Mouse (Mus musculus) megakaryocyte, embryonic 14.5 days (primary cell): ENCODE measurements around the gene Gm20388. TPM values are rescaled to one million over a fixed set of nuclear protein-coding genes. Genes with fewer than 3 reads are reported as not detected.

Source experiments
- H3K27me3 ChIP-seq: replicated peaks from 2 replicates; pipeline ENCODE3; 2012; ENCODE audit warnings: inconsistent platforms
- H3K36me3 ChIP-seq: replicated peaks from 2 replicates; pipeline ENCODE3; 2012; ENCODE audit warnings: low read length, inconsistent platforms, mixed read lengths
- H3K4me1 ChIP-seq: 2 replicates; pipeline ENCODE4 v1.6.1; 2012; ENCODE audit warnings: inconsistent platforms
- H3K4me3 ChIP-seq: replicated peaks from 2 replicates; pipeline ENCODE3; 2012; ENCODE audit warnings: moderate library complexity, mild to moderate bottlenecking, inconsistent platforms
- H3K9me3 ChIP-seq: 2 replicates; pipeline ENCODE4 v1.6.1; 2012; ENCODE audit warnings: inconsistent platforms
- FLI1 ChIP-seq: IDR thresholded peaks from 2 replicates; pipeline ENCODE4 v1.6.1; 2012; ENCODE audit warnings: low read length, inconsistent platforms, mixed read lengths
- GATA1 ChIP-seq: IDR thresholded peaks from 3 replicates; pipeline ENCODE4 v1.6.1; 2012; ENCODE audit warnings: mixed read lengths, low read length, inconsistent platforms, borderline replicate concordance
- polyA plus RNA-seq: library from polyadenylated mRNA; stranded (reverse); fragments of >175 nt; gene quantifications from 2 replicates; pipeline ENCODE4 v1.2.3, GENCODE M21; 2012; ENCODE audit warnings: low replicate concordance; ENCODE audit not compliant: insufficient read depth

The Gm20388 gene
- polyA plus RNA-seq, 1 experiment, result 111 TPM

DNA sequence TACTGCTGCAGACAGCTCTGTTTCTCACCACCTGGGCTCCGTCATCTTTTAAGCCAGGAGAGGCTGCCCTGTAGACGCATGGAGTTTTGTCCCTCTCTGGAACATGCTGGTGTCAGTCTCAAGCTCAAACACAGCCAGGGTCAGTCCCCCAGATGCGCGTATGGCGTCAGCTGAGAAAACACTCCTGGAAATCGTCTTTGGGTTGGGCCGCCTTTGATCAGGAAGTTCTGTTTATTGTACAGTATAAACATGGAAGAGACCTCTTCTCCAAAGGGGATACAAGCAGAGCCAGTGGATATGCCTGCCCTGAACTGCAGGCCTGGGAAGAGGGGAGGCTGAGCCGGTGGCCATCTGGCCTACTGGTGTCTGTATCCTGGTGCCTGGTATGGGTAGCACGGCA, 2163.8 kb downstream of the Gm20388 start:
- Histone ChIP-seq H3K27me3 (peaks cover 98% of the 10 kb centered on the region), H3K4me3 (no peak overlapping the region), H3K9me3 (no peaks in the 10 kb centered on the region), H3K36me3 (no peaks in the 10 kb centered on the region), H3K4me1 (peaks cover 21% of the 10 kb centered on the region)
- TF ChIP-seq GATA1, result no peak
- no peak for TF ChIP-seq FLI1

DNA sequence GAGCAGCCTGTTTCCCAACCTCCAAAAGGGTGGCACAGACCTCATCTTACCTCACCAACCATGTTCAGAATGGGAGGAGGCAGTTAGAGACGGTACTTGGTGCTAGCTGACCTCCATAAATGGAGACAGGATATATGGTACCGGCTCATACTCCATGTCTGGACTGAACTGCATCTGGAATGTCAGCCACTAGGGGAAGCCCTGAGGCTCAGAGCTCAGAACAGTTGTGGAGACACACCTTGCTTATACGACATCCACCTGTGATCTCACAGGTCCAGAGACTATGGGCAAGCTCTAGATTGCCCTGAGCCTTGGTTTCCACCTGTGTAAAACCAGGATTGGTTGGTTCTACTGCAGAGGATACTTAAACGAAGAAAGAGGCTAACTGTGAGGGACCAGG, 2164.3 kb downstream of the Gm20388 start:
- H3K4me3 ChIP-seq, result no peak overlapping the region
- H3K27me3 ChIP-seq, result peaks cover 98% of the 10 kb centered on the region
- no peaks in the 10 kb centered on the region for H3K9me3 ChIP-seq
- TF ChIP-seq FLI1 (no peak), GATA1 (no peak)
- no peaks in the 10 kb centered on the region for H3K36me3 ChIP-seq
- peaks cover 21% of the 10 kb centered on the region for H3K4me1 ChIP-seq

DNA sequence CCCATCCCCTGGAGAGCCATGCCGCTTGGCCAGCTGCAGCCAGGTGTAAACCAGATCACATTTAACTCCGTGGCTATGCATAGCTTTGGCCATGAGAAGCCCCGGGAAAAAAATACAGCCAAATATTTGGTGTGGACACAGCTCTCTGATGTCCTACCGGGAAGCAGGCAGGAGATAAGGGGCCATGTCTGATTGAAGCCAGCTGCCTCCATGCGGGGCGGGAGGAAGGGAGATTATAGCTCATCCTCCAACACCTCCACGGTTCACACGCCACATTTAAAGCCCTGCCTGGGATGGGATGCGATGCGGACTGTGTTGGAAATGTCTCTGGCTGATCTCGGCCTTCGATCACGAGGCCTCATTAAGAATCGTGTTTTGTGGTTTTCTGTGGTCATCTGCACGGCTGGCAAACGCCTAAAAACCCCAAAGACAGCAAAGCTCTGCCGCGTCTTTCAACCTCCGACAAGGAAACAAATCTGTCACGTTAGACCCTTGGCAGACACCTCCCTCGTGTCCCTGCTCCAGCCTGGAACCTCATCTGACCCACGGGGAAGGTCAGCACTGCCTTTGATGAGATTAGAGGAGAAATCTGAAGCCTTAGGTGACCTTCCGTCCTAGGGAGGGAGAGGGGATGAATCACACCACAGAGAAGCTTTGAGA, 2165.7 kb downstream of the Gm20388 start:
- peaks cover 98% of the 10 kb centered on the region for H3K27me3 ChIP-seq
- no peak overlapping the region for H3K4me3 ChIP-seq
- no peaks in the 10 kb centered on the region for H3K36me3 ChIP-seq
- H3K4me1 ChIP-seq, result peaks cover 21% of the 10 kb centered on the region
- TF ChIP-seq GATA1 (no peak), FLI1 (no peak)
- H3K9me3 ChIP-seq, result no peaks in the 10 kb centered on the region

DNA sequence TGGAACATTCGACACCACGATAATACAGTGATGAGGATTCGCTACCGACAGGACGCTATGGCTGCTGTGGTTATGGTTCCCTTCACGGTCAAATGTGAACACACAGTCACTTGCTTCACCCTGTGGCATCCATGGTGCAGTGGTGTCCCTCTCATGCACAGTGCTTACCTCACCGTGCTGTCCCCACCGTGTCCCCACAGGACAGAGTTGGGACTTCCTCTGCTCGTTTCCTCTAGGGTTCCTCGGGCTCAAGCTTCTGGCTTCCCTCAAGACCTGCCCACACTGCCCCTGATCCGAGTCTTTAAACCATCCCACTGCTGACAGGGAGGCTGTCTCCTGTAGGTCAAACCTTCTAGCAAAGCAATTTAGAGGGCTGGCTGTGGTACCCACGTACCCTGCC, 2167.7 kb downstream of the Gm20388 start:
- Histone ChIP-seq H3K4me1 (peaks cover 12% of the 10 kb centered on the region), H3K9me3 (no peaks in the 10 kb centered on the region), H3K27me3 (peaks cover 95% of the 10 kb centered on the region), H3K36me3 (no peaks in the 10 kb centered on the region), H3K4me3 (peak overlapping the region; percentile 7)
- TF ChIP-seq FLI1, result no peak
- no peak for TF ChIP-seq GATA1

DNA sequence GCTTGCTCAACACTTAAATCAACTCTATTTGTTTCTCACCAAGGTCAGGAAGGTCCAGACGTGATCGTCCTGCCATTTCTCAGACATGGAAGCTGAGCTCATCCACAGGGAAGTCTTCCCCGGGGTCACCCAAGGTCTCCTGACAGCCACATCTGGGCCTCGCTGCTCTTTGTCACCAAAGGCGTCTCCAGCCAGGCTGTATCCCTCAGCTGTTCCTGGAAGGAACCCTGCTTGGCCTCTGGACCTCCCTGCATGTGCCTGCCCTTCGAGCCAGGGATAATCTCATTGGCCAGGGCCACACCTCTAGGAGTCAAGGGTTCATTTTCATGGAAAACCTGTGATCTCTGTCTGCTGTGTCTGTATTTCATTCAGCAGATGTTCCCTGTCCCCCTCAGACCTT, 2168.5 kb downstream of the Gm20388 start:
- TF ChIP-seq FLI1 (no peak), GATA1 (no peak)
- no peaks in the 10 kb centered on the region for H3K9me3 ChIP-seq
- H3K27me3 ChIP-seq, result peaks cover 95% of the 10 kb centered on the region
- H3K36me3 ChIP-seq, result no peaks in the 10 kb centered on the region
- H3K4me1 ChIP-seq, result peaks cover 20% of the 10 kb centered on the region
- H3K4me3 ChIP-seq, result no peak overlapping the region

DNA sequence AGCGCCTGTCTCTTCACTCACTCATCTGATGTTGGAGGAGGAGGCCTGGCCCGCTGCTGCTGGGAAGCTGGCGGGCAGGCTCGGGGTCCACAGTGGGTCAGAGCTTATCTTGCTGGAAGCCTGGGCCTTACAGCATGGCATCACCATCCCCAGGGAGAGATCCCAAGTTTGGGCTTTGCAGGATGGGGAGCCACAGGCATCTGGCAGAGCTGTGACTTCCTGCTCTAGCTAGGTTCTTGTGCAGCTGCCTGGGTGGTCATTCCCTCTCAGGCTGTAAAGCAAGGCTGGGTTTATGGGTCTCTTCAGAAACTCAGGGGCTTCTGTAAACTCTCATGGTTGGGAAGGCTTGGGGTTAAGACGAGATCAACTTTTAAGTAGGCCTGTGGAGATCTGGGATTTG, 2169.7 kb downstream of the Gm20388 start:
- Histone ChIP-seq H3K4me3 (no peak overlapping the region), H3K27me3 (peaks cover 91% of the 10 kb centered on the region), H3K4me1 (peaks cover 25% of the 10 kb centered on the region), H3K36me3 (no peaks in the 10 kb centered on the region), H3K9me3 (no peaks in the 10 kb centered on the region)
- no peak for TF ChIP-seq GATA1
- TF ChIP-seq FLI1, result no peak

DNA sequence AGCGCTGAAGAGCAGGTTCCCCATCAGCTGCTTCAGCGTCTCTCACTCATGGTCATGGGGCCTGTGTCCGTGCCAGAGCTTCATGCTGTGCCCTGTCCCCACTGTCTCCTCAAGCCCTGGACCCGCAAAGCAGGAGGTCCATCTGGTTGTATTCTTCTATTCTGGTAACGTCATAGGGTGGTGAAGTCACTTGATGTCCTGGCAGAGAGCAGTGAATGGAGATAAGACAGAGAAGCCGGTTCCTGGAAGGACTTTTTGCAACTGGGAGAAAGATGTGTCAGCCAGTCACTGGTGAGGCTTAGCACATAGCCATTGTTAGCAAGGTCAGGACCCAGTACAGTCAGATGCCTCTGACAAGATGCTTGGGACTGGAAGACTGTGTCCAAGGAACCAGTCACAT, 2172.8 kb downstream of the Gm20388 start:
- TF ChIP-seq FLI1, result no peak
- Histone ChIP-seq H3K27me3 (peaks cover 90% of the 10 kb centered on the region), H3K4me3 (no peak overlapping the region), H3K9me3 (no peaks in the 10 kb centered on the region), H3K36me3 (no peaks in the 10 kb centered on the region), H3K4me1 (peaks cover 28% of the 10 kb centered on the region)

DNA sequence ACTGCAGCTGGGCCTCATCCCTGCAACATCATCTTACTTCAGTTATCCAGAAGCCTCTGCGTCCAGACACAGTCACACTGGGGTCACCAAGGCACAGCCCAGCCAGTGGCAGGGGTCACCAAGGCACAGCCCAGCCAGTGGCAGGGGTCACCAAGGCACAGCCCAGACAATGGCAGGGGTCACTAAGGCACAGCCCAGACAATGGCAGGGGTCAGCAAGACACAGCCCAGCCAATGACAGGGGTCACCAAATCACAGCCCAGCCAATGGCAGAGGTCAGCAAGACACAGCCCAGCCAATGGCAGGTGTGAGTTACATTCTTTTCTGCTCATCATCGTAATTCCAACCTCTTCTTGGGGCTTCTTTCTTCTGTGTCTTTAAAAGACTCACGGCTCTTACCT, 2173.5 kb downstream of the Gm20388 start:
- Histone ChIP-seq H3K36me3 (no peaks in the 10 kb centered on the region), H3K4me1 (peaks cover 26% of the 10 kb centered on the region), H3K27me3 (peaks cover 90% of the 10 kb centered on the region), H3K9me3 (peaks cover 6% of the 10 kb centered on the region), H3K4me3 (no peak overlapping the region)
- TF ChIP-seq FLI1 (no peak), GATA1 (no peak)

DNA sequence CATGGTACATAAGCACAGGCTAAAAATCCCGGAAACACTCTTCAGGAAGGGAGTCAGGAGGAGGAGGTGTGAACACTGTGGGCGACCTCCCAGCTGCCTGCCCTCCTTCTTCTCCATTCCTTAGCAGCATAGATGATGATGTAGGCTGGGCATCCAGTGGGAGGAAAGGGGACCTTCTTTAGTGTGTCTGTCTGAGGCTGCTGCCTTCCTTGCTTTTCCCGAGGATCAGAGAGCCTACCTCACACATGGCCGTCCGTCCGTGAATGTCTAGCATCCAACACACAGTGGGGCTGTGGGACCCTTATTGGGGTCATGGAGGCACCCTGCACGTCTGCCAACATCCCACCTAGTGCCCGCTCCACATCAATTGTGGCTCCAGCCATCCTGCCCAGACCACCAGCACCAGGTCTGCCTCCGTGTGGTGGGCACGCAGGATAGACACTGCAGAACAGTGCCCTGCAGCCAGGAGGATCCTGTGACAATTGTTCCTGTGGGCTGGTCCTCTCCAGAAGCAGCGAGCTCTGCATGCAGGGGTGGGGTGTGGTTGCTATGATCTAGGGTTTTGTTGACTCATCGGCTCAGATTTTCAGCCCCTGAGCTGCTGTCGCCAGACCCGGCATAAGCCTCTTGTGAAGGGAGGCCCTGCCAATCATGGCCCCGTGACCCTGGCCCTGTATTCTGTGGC, 2174.2 kb downstream of the Gm20388 start:
- Histone ChIP-seq H3K4me1 (peaks cover 26% of the 10 kb centered on the region), H3K27me3 (peaks cover 86% of the 10 kb centered on the region), H3K9me3 (peaks cover 6% of the 10 kb centered on the region), H3K36me3 (no peaks in the 10 kb centered on the region), H3K4me3 (no peak overlapping the region)
- TF ChIP-seq GATA1 (no peak), FLI1 (no peak)

DNA sequence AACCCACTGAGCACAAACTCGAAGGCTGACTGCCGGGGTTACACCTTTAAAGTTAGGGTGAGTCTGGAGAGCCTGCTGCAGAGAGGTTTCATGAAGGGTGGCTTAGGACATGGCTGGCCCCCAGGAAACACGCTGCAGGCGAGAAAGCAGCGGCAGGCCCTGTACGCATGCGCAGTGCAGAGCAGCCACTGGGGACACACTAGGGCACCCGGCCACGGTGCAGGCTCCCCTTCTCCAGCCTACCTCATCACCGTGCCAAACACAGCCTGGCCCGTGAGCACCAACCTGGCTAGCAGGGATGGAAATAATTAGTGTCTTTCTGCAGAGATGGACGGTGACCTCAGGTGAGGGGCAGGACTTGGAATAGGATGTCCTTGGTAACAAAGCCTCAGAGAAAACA, 2175.4 kb downstream of the Gm20388 start:
- Histone ChIP-seq H3K4me1 (peaks cover 26% of the 10 kb centered on the region), H3K27me3 (peaks cover 82% of the 10 kb centered on the region), H3K9me3 (peaks cover 6% of the 10 kb centered on the region), H3K36me3 (no peaks in the 10 kb centered on the region), H3K4me3 (no peak overlapping the region)
- TF ChIP-seq FLI1, result no peak
- no peak for TF ChIP-seq GATA1

DNA sequence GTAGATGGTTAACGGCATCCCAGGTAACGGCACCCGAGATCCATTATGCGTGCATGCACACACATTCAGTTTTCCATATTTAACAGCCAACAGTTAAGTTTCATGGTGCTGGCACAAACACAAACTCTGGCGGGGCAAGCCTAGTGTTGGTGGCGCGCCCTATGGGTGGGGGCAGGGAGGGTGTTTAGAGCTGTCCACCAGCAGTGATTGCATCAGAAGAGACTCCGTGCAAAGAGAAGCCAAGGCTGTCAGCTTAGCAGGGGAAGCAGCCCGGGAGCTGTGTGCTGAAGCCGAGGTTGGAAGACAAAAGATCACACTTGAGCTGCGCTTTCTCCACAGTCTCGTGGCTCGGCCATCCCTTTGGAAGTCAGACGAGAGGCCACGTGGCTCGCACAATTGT, 2178.0 kb downstream of the Gm20388 start:
- peaks cover 84% of the 10 kb centered on the region for H3K27me3 ChIP-seq
- peaks cover 20% of the 10 kb centered on the region for H3K4me1 ChIP-seq
- H3K4me3 ChIP-seq, result no peak overlapping the region
- H3K36me3 ChIP-seq, result no peaks in the 10 kb centered on the region
- peaks cover 21% of the 10 kb centered on the region for H3K9me3 ChIP-seq
- no peak for TF ChIP-seq GATA1
